Mouse (Mus musculus) small intestine, adult 10 weeks (tissue): ENCODE measurements around the gene Cd209e. TPM values are rescaled to one million over a fixed set of nuclear protein-coding genes. Genes with fewer than 3 reads are reported as not detected.

Experiments
- polyA plus RNA-seq: library from polyadenylated mRNA; stranded (reverse); fragments of 350-450 nt; fragmentation: Illumina TruSeq; extraction: RNeasy Lipid Tissue Mini Kit (QIAGEN cat#74804); gene quantifications from one replicate; pipeline ENCODE4 v1.2.3, GENCODE M21; 2014; ENCODE audit warnings: low replicate concordance

Gene Cd209e
- polyA plus RNA-seq = 0.37 TPM

GRCm38 (mm10) chr8:3854209-3854608, at the start of gene Cd209e:
Gene Cd209e, minus strand, starts transcription at chr8:3854309.

DNA sequence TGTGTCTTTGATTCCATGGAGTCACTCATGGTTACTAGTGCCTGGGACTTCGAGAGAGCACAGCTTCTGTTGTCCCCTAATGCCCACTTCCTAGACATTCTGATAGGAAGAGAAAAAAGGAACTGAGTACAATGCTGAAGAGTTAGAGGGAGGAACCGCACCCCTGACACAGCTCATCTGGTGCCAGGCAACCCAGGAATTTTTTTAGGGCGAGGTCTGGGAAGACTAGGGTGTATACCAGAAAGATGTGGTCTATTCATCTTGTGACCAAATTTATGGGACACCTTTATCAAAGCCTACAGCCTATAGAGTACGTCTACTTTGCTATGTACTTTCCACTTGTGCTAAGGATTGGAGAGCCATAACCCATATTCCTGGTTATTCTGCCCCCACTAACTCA, 24.3 kb upstream of the Cd209e start, which contains the start of gene Cd209d:
TSS of gene Cd209d (minus strand) at position 101 of the 400 bp plus-strand sequence.

Other genes with a start within 250 kb of the Cd209e start
- 0.19 TPM for gene Xab2, start 233.0 kb downstream of the Cd209e start, polyA plus RNA-seq
- 4.4 TPM for gene Pet100, start 232.8 kb downstream of the Cd209e start, polyA plus RNA-seq
- gene Pcp2, start 228.8 kb downstream of the Cd209e start, polyA plus RNA-seq = not detected
- gene Stxbp2, start 223.4 kb downstream of the Cd209e start, polyA plus RNA-seq = 46.8 TPM
- gene Retn, start 198.5 kb downstream of the Cd209e start, polyA plus RNA-seq = 3.1 TPM
- gene Mcemp1, start 188.6 kb downstream of the Cd209e start, polyA plus RNA-seq = not detected
- not detected for gene Fcor, start 181.9 kb downstream of the Cd209e start, polyA plus RNA-seq
- 4.5 TPM for gene Trappc5, start 178.0 kb downstream of the Cd209e start, polyA plus RNA-seq
- 0.85 TPM for gene Fcer2a, start 160.1 kb downstream of the Cd209e start, polyA plus RNA-seq
- not detected for gene Clec4g, start 133.7 kb downstream of the Cd209e start, polyA plus RNA-seq
- 15.9 TPM for gene Cd209a, start 105.3 kb downstream of the Cd209e start, polyA plus RNA-seq
- gene Cd209d, start 24.2 kb upstream of the Cd209e start, polyA plus RNA-seq = not detected
- gene Cd209b, start 72.5 kb upstream of the Cd209e start, polyA plus RNA-seq = 5.9 TPM
- gene Cd209c, start 100.4 kb upstream of the Cd209e start, polyA plus RNA-seq = 2.2 TPM